Mouse (Mus musculus): ENCODE data around the gene Cenpq. TPM values are rescaled to one million over a fixed set of nuclear protein-coding genes. Genes with fewer than 3 reads are reported as not detected.

The Cenpq gene
- polyA plus RNA-seq, 1 experiment from 2014 or later: 32.1 TPM

- no peak overlapping the region for H3K27ac ChIP-seq
- H3K4me2 ChIP-seq: no peak overlapping the region
- H3K9me3 ChIP-seq: no peaks in the 10 kb centered on the region
- no peak overlapping the region for H3K9ac ChIP-seq (replicated peaks)
- no peak overlapping the region for H3K4me3 ChIP-seq (replicated peaks)
- 78% methylated on average over 4 of the region's 4 CpGs for WGBS
- no peaks in the 10 kb centered on the region for H3K4me1 ChIP-seq (replicated peaks)
- no peak for ATAC-seq (ENCODE audit: insufficient number of reproducible peaks, insufficient read depth, low FRiP score, low TSS enrichment, low read depth)
- no peaks in the 10 kb centered on the region for H3K27me3 ChIP-seq
- H3K36me3 ChIP-seq: no peaks in the 10 kb centered on the region
Observed at GRCm38 (mm10) chr17:40887849-40888536, 46.9 kb downstream of the Cenpq start.

- ATAC-seq (ENCODE audit: insufficient number of reproducible peaks, insufficient read depth, low FRiP score, low TSS enrichment, low read depth): no peak
- H3K9me3 ChIP-seq: no peaks in the 10 kb centered on the region
- 81% methylated on average over 4 of the region's 4 CpGs for WGBS
- no peaks in the 10 kb centered on the region for H3K27me3 ChIP-seq
- no peaks in the 10 kb centered on the region for H3K4me1 ChIP-seq (replicated peaks)
- no peak overlapping the region for H3K27ac ChIP-seq
- H3K9ac ChIP-seq (replicated peaks): no peak overlapping the region
- H3K4me2 ChIP-seq: no peak overlapping the region
- H3K36me3 ChIP-seq: no peaks in the 10 kb centered on the region
- H3K4me3 ChIP-seq (replicated peaks): no peak overlapping the region
Observed at GRCm38 (mm10) chr17:40885155-40885554, 49.7 kb downstream of the Cenpq start.

- H3K27me3 ChIP-seq: no peaks in the 10 kb centered on the region
- H3K4me2 ChIP-seq: no peak overlapping the region
- H3K27ac ChIP-seq: no peak overlapping the region
- no peaks in the 10 kb centered on the region for H3K4me1 ChIP-seq (replicated peaks)
- no peak overlapping the region for H3K4me3 ChIP-seq (replicated peaks)
- H3K36me3 ChIP-seq: no peaks in the 10 kb centered on the region
- no peak for ATAC-seq (ENCODE audit: insufficient number of reproducible peaks, insufficient read depth, low FRiP score, low TSS enrichment, low read depth)
- 90% methylated on average over 6 of the region's 6 CpGs for WGBS
- no peaks in the 10 kb centered on the region for H3K9me3 ChIP-seq
- no peak overlapping the region for H3K9ac ChIP-seq (replicated peaks)
Observed at GRCm38 (mm10) chr17:40882172-40882571, 52.7 kb downstream of the Cenpq start.

- Histone ChIP-seq H3K4me3 (replicated peaks) (peak within 1 kb of the TSS; percentile 59), H3K27me3 (no peaks in the 10 kb centered on the region), H3K9me3 (no peaks in the 10 kb centered on the region), H3K4me1 (replicated peaks) (no peaks in the 10 kb centered on the region), H3K36me3 (no peaks in the 10 kb centered on the region), H3K9ac (replicated peaks) (peak within 1 kb of the TSS; percentile 66), H3K27ac (no peak within 1 kb of the TSS), H3K4me2 (peak within 1 kb of the TSS; percentile 87)
- under 1% methylated on average over 40 of the region's 40 CpGs for WGBS
- ATAC-seq (ENCODE audit: insufficient number of reproducible peaks, insufficient read depth, low FRiP score, low TSS enrichment, low read depth): peak; percentile 72
Observed at GRCm38 (mm10) chr17:40879924-40880691, 54.7 kb downstream of the Cenpq start, which contains the start of gene 9130008F23Rik. TSS of gene 9130008F23Rik (minus strand) at chr17:40880559.

- ATAC-seq (ENCODE audit: insufficient number of reproducible peaks, insufficient read depth, low FRiP score, low TSS enrichment, low read depth): no peak
- H3K9ac ChIP-seq (replicated peaks): peak overlapping the region; percentile 66
- H3K9me3 ChIP-seq: no peaks in the 10 kb centered on the region
- H3K4me3 ChIP-seq (replicated peaks): peak overlapping the region; percentile 59
- WGBS: 9% methylated on average over 6 of the region's 6 CpGs
- peak overlapping the region; percentile 87 for H3K4me2 ChIP-seq
- no peaks in the 10 kb centered on the region for H3K36me3 ChIP-seq
- no peak overlapping the region for H3K27ac ChIP-seq
- no peaks in the 10 kb centered on the region for H3K27me3 ChIP-seq
- H3K4me1 ChIP-seq (replicated peaks): no peaks in the 10 kb centered on the region
Observed at GRCm38 (mm10) chr17:40879528-40879923, 55.3 kb downstream of the Cenpq start.

- no peak overlapping the region for H3K9ac ChIP-seq (replicated peaks)
- ATAC-seq (ENCODE audit: insufficient number of reproducible peaks, insufficient read depth, low FRiP score, low TSS enrichment, low read depth): no peak
- H3K36me3 ChIP-seq: no peaks in the 10 kb centered on the region
- no peaks in the 10 kb centered on the region for H3K4me1 ChIP-seq (replicated peaks)
- no peaks in the 10 kb centered on the region for H3K9me3 ChIP-seq
- H3K27ac ChIP-seq: no peak overlapping the region
- no peak overlapping the region for H3K4me3 ChIP-seq (replicated peaks)
- no peak overlapping the region for H3K4me2 ChIP-seq
- 45% methylated on average over 3 of the region's 3 CpGs for WGBS
- H3K27me3 ChIP-seq: no peaks in the 10 kb centered on the region
Observed at GRCm38 (mm10) chr17:40877741-40878140, 57.1 kb downstream of the Cenpq start.

GRCm38 (mm10) chr17:40875568-40875967, 59.3 kb downstream of the Cenpq start:
- Histone ChIP-seq H3K27ac (no peak overlapping the region), H3K27me3 (no peaks in the 10 kb centered on the region), H3K4me1 (replicated peaks) (no peaks in the 10 kb centered on the region), H3K4me2 (no peak overlapping the region), H3K9ac (replicated peaks) (no peak overlapping the region), H3K36me3 (no peaks in the 10 kb centered on the region), H3K4me3 (replicated peaks) (no peak overlapping the region), H3K9me3 (no peaks in the 10 kb centered on the region)
- ATAC-seq (ENCODE audit: insufficient number of reproducible peaks, insufficient read depth, low FRiP score, low TSS enrichment, low read depth): no peak
- 94% methylated on average over 1 of the region's 1 CpGs for WGBS

GRCm38 (mm10) chr17:40874701-40875100, 60.1 kb downstream of the Cenpq start:
- Histone ChIP-seq H3K27ac (no peak overlapping the region), H3K4me3 (replicated peaks) (no peak overlapping the region), H3K9ac (replicated peaks) (no peak overlapping the region), H3K27me3 (no peaks in the 10 kb centered on the region), H3K4me2 (no peak overlapping the region), H3K9me3 (no peaks in the 10 kb centered on the region), H3K4me1 (replicated peaks) (no peaks in the 10 kb centered on the region), H3K36me3 (no peaks in the 10 kb centered on the region)
- ATAC-seq (ENCODE audit: insufficient number of reproducible peaks, insufficient read depth, low FRiP score, low TSS enrichment, low read depth): no peak
- WGBS: 85% methylated on average over 3 of the region's 3 CpGs

GRCm38 (mm10) chr17:40873582-40874011, 61.2 kb downstream of the Cenpq start:
- Histone ChIP-seq H3K36me3 (no peaks in the 10 kb centered on the region), H3K9me3 (no peaks in the 10 kb centered on the region), H3K27ac (no peak overlapping the region), H3K4me1 (replicated peaks) (no peaks in the 10 kb centered on the region), H3K27me3 (no peaks in the 10 kb centered on the region), H3K4me2 (no peak overlapping the region), H3K4me3 (replicated peaks) (no peak overlapping the region), H3K9ac (replicated peaks) (no peak overlapping the region)
- ATAC-seq (ENCODE audit: insufficient number of reproducible peaks, insufficient read depth, low FRiP score, low TSS enrichment, low read depth): no peak
- WGBS: 31% methylated on average over 2 of the region's 2 CpGs
